Mouse (Mus musculus) sigmoid colon, adult 10 weeks (tissue): ENCODE data around the gene Tmem88b. TPM values are rescaled to one million over a fixed set of nuclear protein-coding genes. Genes with fewer than 3 reads are reported as not detected.

Experiments
- polyA plus RNA-seq: library from polyadenylated mRNA; stranded (reverse); fragments of 350-450 nt; fragmentation: Illumina TruSeq; extraction: RNeasy Lipid Tissue Mini Kit (QIAGEN cat#74804); gene quantifications from one replicate; pipeline ENCODE4 v1.2.3, GENCODE M21; 2014; ENCODE audit warnings: low read depth, low replicate concordance

Gene Tmem88b
- polyA plus RNA-seq, result 0.98 TPM

DNA sequence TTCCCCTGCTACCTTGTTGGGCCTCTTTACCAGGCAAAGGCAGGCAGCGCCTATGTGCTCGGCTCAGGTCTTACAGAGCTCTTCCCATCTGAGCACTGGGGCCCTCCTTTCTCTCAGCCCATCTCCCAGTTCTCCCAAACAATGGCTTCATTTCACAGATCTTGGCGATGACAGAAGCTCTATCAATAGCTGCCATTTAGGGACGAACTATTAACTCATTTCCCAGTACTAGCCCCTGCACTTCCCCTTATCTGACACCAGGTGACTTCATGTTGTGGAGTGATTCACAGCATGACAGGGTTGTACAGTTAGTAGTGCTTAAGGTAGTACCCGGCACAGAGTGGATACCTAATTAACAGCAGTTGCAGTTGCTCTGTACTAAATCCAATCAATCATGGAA is at the start of gene Tmem88b:
Gene Tmem88b (minus strand): TSS at position 56 of the 400 bp plus-strand sequence.

DNA sequence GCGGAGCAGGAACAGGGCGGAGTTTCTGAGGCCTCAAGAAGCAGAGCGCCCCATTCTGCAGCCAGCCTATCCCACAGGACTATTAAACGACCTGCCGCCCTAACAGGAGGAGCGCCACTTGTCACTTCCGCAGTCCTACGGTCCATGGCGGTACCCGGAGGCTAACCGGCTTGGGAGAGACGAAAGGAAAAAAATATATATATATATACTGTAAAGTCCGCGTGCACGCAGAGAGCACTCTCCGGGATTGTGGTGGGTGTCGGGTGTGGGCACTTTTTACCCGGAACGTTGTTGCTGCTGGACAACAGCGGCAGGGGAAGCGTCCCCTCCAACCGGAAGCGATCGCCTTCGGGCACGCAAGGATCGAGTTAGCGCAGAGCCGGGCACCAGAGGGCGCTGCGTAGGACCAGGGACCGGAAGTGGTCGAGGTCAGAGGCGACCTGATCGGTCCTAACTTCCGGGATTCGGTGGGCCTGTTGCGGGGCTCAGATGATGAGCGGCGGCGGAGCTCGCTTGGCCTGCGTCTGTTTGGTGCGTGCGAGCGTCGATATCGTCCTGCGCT is 45.6 kb upstream of the Tmem88b start, which contains the start of gene Aurkaip1:
Gene Aurkaip1 (plus strand): TSS at position 68 of the 562 bp plus-strand sequence.

DNA sequence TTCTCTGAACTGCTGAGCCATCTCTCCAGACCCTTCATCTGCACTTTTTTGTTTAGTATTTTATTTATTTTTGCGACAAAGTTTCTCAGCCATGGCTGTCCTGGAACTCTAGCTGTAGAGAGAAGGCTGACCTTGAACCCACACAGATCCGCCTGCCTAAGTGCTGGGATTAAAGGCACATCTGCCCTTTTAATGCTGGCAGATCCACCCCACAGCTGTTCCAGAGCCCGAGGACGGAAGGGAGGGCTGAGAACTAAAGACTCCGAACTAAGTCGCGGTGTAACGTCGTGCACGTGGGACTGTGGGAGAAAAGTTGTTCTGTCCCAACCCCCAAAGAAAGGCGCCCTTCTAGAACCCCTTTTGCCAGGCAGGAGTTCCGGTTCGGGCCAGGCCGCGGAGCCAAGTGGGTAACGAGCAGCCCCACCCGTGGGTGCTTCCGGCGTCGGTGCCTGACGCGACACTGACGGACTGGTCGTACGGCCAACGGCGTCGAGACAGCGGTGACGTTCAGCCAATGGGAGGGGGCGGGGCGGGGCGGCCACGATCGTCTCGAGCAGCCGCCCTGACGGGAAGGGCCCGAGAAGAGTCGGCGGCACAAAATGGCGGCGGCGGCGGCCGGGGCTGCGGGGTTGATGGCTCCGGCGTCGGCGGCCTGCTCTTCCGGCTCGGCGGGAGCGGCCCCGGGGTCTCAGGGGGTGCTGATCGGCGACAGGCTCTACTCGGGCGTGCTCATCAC is 26.4 kb upstream of the Tmem88b start, which contains the start of gene Ccnl2:
Gene Ccnl2 (plus strand): TSS at position 561 of the 736 bp plus-strand sequence.

DNA sequence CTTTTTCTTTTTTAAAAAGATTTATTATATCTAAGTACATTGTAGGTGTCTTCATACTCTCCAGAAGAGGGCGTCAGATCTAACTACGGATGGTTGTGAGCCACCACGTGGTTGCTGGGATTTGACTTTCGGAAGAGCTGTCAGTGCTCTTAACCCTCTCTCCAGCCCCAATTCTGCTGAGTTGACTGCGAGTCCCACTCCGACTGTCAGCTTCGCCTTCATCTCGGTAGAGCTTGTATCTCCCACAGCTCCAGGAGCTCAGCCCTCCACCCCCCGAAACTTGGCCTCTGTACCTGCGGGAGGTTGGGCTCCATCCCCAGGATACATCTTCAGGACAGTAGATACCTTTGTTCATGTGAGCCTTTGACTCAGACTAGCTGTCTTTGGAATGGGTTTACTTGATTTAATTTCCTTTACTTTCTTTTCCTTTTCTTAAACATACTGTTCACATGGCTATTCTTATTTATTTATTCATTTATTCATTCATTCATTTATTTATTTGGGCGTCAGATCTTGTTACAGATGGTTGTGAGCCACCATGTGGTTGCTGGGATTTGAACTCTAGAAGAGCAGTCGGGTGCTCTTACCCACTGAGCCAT is 17.2 kb upstream of the Tmem88b start, which contains the start of gene Mrpl20:
Gene Mrpl20 (plus strand): TSS at position 138 of the 599 bp plus-strand sequence.

DNA sequence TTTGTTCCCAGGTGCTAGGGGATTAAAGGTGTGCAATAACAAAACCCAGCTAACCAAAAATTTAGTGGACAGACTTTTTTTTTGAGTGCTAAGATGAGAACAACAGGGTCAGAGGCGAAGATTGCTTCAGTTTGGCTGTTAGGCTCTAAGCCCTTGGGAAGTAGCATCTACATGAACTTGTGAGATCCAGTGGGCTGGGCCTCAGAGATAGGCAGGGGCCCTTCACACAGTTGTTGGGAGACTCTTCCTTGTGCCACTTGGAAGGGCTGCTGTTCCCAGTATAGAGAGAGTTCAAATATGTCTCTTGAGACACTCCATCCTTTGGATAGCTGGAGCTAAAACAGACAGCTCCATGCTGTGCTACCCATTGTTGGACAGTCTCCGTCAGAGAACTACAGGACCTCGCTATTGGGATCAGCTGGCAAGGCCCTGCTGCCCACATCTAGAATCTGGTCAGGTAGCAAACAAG is 4.4 kb upstream of the Tmem88b start, which contains the start of gene Ankrd65:
Gene Ankrd65 (plus strand): TSS at position 419 of the 469 bp plus-strand sequence.

DNA sequence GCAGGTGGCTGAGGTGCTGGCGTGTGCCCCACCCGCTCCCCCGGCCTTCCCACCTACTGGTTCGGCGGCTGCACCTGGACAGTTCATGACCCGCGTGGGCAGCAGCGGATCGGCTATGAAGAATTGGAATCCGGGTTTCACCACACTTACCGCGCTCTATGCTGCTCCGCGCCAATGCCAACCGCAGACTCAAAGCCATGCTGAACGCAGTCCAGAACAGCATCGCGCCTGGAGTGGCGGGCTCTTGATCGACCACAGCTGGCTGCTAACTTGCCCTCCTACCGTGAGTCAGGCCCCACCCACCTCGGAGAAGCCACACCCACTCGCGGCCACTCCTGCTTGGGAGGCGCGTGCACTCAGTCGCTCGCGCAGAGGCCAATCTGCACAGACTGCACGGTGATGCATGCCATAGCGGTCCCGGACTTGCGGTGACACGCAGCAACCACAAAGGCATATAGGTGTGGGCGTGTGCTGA is 11.4 kb downstream of the Tmem88b start, which contains the start of gene Vwa1:
Gene Vwa1 (minus strand): TSS at position 419 of the 475 bp plus-strand sequence.

DNA sequence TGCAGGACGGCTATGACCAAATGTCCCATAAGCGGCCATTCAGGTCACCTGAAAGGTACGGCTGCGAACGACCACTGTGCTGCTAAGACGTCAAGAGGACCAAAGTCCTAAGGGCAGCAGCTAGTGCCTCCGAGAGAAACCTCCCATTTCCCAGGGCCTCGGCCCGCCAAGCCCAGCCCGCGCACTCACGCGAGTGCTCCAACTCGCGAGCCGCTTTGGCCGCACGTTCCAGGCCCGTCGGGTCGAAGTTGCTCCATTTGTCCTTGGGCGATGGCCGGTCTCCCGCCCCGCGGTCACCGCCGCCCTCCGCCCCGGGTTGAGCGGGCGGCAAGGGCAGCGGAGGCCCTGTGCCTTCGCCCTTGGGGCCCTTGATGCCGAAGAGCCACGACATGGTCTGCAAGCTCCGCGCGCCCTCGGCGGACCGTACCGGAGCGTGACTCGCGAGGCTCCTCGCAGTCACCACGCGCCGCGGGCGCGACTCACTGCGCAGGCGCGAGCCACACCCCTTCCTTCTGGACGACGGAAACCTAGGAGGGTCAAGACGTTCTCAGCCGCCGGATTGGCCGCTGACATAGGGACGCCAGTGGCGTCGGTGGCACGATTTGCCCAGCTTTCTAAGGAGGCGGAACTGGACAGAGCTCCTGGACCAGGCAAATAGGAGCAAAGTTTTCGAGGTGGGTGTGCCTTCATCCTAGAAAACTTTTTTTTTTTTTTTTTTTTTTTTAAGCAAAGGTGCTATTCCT is 24.9 kb downstream of the Tmem88b start, which contains the start of gene Atad3a:
Gene Atad3a (minus strand): TSS at position 481 of the 743 bp plus-strand sequence.

DNA sequence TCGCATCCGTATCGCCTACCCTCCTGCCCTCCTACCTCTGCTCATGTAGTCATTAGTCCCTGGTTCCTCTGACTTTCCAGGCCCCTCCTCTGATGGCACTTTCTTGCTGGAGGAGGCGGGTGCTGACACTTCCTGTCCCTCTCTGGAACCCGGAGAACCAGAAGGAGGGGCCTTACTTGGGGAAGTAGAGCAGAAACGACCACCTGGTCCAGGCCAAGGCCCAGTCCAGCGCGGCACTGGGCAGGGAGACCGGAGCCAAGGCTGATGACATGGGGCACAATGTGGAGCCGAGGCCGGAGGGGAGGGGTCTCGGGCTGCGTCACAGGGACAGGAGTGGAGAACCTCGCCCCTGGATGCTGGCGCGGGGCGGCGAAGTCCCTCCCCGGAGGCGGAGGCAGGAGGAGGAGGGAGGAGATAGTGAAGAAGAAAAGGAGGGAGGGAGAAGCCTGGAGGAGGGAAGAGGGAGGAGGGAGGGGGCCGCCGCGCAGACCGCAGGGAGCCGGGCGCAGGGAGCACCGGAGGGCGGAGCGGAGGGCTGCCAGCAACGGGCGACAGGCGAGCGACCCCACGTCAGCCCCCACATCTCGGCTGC is 51.2 kb downstream of the Tmem88b start, which contains the start of gene Tmem240:
Gene Tmem240 (plus strand): TSS at position 451 of the 592 bp plus-strand sequence.

Other genes starting within 250 kb of the Tmem88b start
- 60.5 TPM for gene Nadk, start 223.5 kb downstream of the Tmem88b start, polyA plus RNA-seq
- gene Slc35e2, start 184.5 kb downstream of the Tmem88b start, polyA plus RNA-seq, result 12.6 TPM
- gene Cdk11b, start 161.0 kb downstream of the Tmem88b start, polyA plus RNA-seq, result 70.4 TPM
- gene Gm10563, start 140.5 kb downstream of the Tmem88b start, polyA plus RNA-seq, result not detected
- gene Mmp23, start 132.5 kb downstream of the Tmem88b start, polyA plus RNA-seq, result 0.54 TPM
- 1.3 TPM for gene Mib2, start 116.7 kb downstream of the Tmem88b start, polyA plus RNA-seq
- gene Fndc10, start 91.5 kb downstream of the Tmem88b start, polyA plus RNA-seq, result not detected
- 110 TPM for gene Ssu72, start 81.1 kb downstream of the Tmem88b start, polyA plus RNA-seq
- not detected for gene Tmem240, start 51.1 kb downstream of the Tmem88b start, polyA plus RNA-seq
- 5.1 TPM for gene Atad3a, start 24.8 kb downstream of the Tmem88b start, polyA plus RNA-seq
- gene Vwa1, start 11.2 kb downstream of the Tmem88b start, polyA plus RNA-seq, result 0.63 TPM
- gene Ankrd65, start 4.6 kb upstream of the Tmem88b start, polyA plus RNA-seq, result not detected
- 39.1 TPM for gene Mrpl20, start 17.0 kb upstream of the Tmem88b start, polyA plus RNA-seq
- gene Ccnl2, start 26.6 kb upstream of the Tmem88b start, polyA plus RNA-seq, result 177 TPM
- 4.8 TPM for gene Aurkaip1, start 45.4 kb upstream of the Tmem88b start, polyA plus RNA-seq
- gene Mxra8, start 53.8 kb upstream of the Tmem88b start, polyA plus RNA-seq, result 52.4 TPM
- gene Dvl1, start 61.5 kb upstream of the Tmem88b start, polyA plus RNA-seq, result 1.5 TPM
- gene Tas1r3, start 77.5 kb upstream of the Tmem88b start, polyA plus RNA-seq, result 0.13 TPM
- 7.8 TPM for gene Cptp, start 83.6 kb upstream of the Tmem88b start, polyA plus RNA-seq
- gene Ints11, start 83.7 kb upstream of the Tmem88b start, polyA plus RNA-seq, result 2.7 TPM
- 1.3 TPM for gene Pusl1, start 105.9 kb upstream of the Tmem88b start, polyA plus RNA-seq
- 0.47 TPM for gene Acap3, start 105.9 kb upstream of the Tmem88b start, polyA plus RNA-seq
- gene Ube2j2, start 158.0 kb upstream of the Tmem88b start, polyA plus RNA-seq, result 117 TPM
- 3.3 TPM for gene C1qtnf12, start 176.4 kb upstream of the Tmem88b start, polyA plus RNA-seq
- 6.1 TPM for gene B3galt6, start 206.8 kb upstream of the Tmem88b start, polyA plus RNA-seq
- gene Sdf4, start 207.0 kb upstream of the Tmem88b start, polyA plus RNA-seq, result 145 TPM
- gene Tnfrsf4, start 228.0 kb upstream of the Tmem88b start, polyA plus RNA-seq, result not detected
- gene Tnfrsf18, start 240.3 kb upstream of the Tmem88b start, polyA plus RNA-seq, result not detected